16 mouse cellular contexts compared by ENCODE assay signal in the genomic region with DNA sequence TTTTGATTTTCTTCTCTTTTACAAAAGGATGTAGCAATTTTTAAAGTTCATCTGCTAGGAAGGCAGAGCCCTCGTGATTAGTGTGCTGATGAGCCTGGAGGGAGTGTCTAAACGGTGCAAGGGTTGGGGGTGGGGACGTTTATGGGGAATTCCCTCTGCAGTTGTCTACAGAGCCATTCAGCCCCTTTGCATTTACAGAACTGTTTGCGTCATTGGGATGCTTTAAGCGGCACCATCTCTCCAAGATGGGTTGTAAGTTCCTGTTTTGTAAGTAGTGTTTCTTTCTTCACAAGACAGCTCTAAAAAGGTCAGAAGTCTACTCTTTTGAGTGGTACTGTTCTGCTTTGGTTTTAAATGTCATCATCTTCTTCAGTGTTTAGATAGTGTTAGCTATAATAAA.
"Had no signal": no experiment of that assay in that cellular context is flagged by ENCODE, and none has a peak within 500 bp of the region (broad histone marks: within the 10 kb centered on the region; RNA-seq: fewer than 3 reads in every experiment).

No protein-coding gene starts in this region.

- H3K4me3 ChIP-seq: kidney, embryonic 15.5 days; limb, embryonic 10.5 days; liver, embryonic 15.5 days; midbrain, embryonic 10.5 days; myocyte; neural tube, embryonic 13.5 days; stomach, embryonic 15.5 days had no signal

- H3K4me2 ChIP-seq: kidney, embryonic 15.5 days; liver, embryonic 11.5 days; liver, embryonic 15.5 days; neural tube, embryonic 13.5 days; stomach, embryonic 15.5 days had no signal

- H3K27ac ChIP-seq: kidney, embryonic 15.5 days; limb, embryonic 10.5 days; liver, embryonic 15.5 days; midbrain, embryonic 10.5 days; neural tube, embryonic 13.5 days; stomach, embryonic 15.5 days had no signal

- H3K9ac ChIP-seq: kidney, embryonic 15.5 days; liver, embryonic 15.5 days; neural tube, embryonic 13.5 days; stomach, embryonic 15.5 days had no signal

- H3K4me1 ChIP-seq: kidney, embryonic 15.5 days; limb, embryonic 10.5 days; liver, embryonic 15.5 days; stomach, embryonic 15.5 days had no signal

- H3K27me3 ChIP-seq: kidney, embryonic 15.5 days; liver, embryonic 15.5 days; neural tube, embryonic 13.5 days; stomach, embryonic 15.5 days had no signal

- H3K9me3 ChIP-seq: kidney, embryonic 15.5 days; limb, embryonic 10.5 days; liver, embryonic 15.5 days; midbrain, embryonic 10.5 days; neural tube, embryonic 13.5 days; stomach, embryonic 15.5 days had no signal

- H3K36me3 ChIP-seq: kidney, embryonic 15.5 days; limb, embryonic 10.5 days; liver, embryonic 15.5 days; midbrain, embryonic 10.5 days; neural tube, embryonic 13.5 days; stomach, embryonic 15.5 days had no signal

- DNase-seq: kidney, postnatal 14 days; lung, adult 2 months; lung, postnatal 36 days; midbrain, embryonic 14.5 days; retina, postnatal 1 day; thymus, adult 2 months; thymus, postnatal 36 days had no signal

- ATAC-seq: lung, postnatal 0 days had no signal
